Mouse (Mus musculus) myocyte (in vitro differentiated cells): ENCODE results near the gene Zfp618. TPM values are rescaled to one million over a fixed set of nuclear protein-coding genes. Genes with fewer than 3 reads are reported as not detected.

Experiments used
- H3K27me3 ChIP-seq: one replicate; pipeline ENCODE4 v1.6.1; 2011; ENCODE audit not compliant: control insufficient read depth, insufficient read depth, insufficient read length
- H3K36me3 ChIP-seq: one replicate; pipeline ENCODE4 v1.6.1; 2011; ENCODE audit not compliant: control insufficient read depth, insufficient read depth
- H3K4me2 ChIP-seq: one replicate; pipeline ENCODE4 v1.6.1; 2011; ENCODE audit warnings: low read depth, control low read depth
- H3K4me3 ChIP-seq: one replicate; pipeline ENCODE4 v1.5.1; 2011; ENCODE audit warnings: mild to moderate bottlenecking, control low read depth, moderate library complexity
- H3K79me2 ChIP-seq: one replicate; pipeline ENCODE4 v1.6.1; 2011; ENCODE audit not compliant: control insufficient read depth, insufficient read depth
- H3ac ChIP-seq: one replicate; pipeline ENCODE4 v1.6.1; 2011; ENCODE audit not compliant: control insufficient read depth, insufficient read length
- CEBPB ChIP-seq: IDR thresholded peaks from 2 replicates; pipeline ENCODE4 v1.6.1; 2011; ENCODE audit warnings: mild to moderate bottlenecking, moderate library complexity; ENCODE audit not compliant: poor library complexity, insufficient read depth, severe bottlenecking
- E2F4 ChIP-seq: IDR thresholded peaks from one replicate; pipeline ENCODE4 v1.6.1; 2011; ENCODE audit warnings: mild to moderate bottlenecking, control low read depth, moderate library complexity; ENCODE audit not compliant: insufficient read depth
- MAX ChIP-seq: IDR thresholded peaks from one replicate; pipeline ENCODE4 v1.6.1; 2011; ENCODE audit warnings: low read depth, mild to moderate bottlenecking, control low read depth
- MYOD1 ChIP-seq, 3 experiments: IDR thresholded peaks; one replicate each; pipeline ENCODE4 v1.6.1; 2011; ENCODE audit warnings: control low read depth in 2 of 3, low read depth in 2 of 3, mild to moderate bottlenecking in 2 of 3, moderate library complexity in 1 of 3; ENCODE audit not compliant: insufficient read length in 2 of 3, control insufficient read depth in 1 of 3
- MYOG ChIP-seq, 3 experiments: IDR thresholded peaks; one replicate each; pipeline ENCODE4 v1.6.1; 2011; ENCODE audit warnings: control low read depth in 2 of 3, low read depth in 2 of 3, mild to moderate bottlenecking in 2 of 3; ENCODE audit not compliant: insufficient read length in 2 of 3, control insufficient read depth in 1 of 3, insufficient read depth in 1 of 3
- POLR2A ChIP-seq: IDR thresholded peaks from one replicate; pipeline ENCODE4 v1.6.1; 2011; ENCODE audit warnings: low read depth, mild to moderate bottlenecking, control low read depth, moderate library complexity; ENCODE audit not compliant: insufficient read length
- POLR2AphosphoS2 ChIP-seq: IDR thresholded peaks from one replicate; pipeline ENCODE4 v1.6.1; 2011; ENCODE audit warnings: low read depth, control low read depth; ENCODE audit not compliant: insufficient read length
- REST ChIP-seq: IDR thresholded peaks from one replicate; pipeline ENCODE4 v1.6.1; 2011; ENCODE audit warnings: mild to moderate bottlenecking, control low read depth, moderate library complexity; ENCODE audit not compliant: insufficient read depth, insufficient read length
- SRF ChIP-seq: IDR thresholded peaks from one replicate; pipeline ENCODE4 v1.6.1; 2011; ENCODE audit warnings: low read depth; ENCODE audit not compliant: control insufficient read depth, insufficient read length
- TCF12 ChIP-seq: IDR thresholded peaks from one replicate; pipeline ENCODE4 v1.6.1; 2011; ENCODE audit warnings: mild to moderate bottlenecking, control low read depth; ENCODE audit not compliant: poor library complexity, insufficient read depth, severe bottlenecking
- TCF3 ChIP-seq: IDR thresholded peaks from one replicate; pipeline ENCODE4 v1.6.1; 2011; ENCODE audit warnings: low read depth, control low read depth; ENCODE audit not compliant: insufficient read length
- USF1 ChIP-seq: IDR thresholded peaks from one replicate; pipeline ENCODE4 v1.6.1; 2011; ENCODE audit warnings: low read depth, mild to moderate bottlenecking, control low read depth, moderate library complexity
- polyA plus RNA-seq: library from polyadenylated mRNA; unstranded; fragments of >200 nt; fragmentation: generic; extraction: Trizol; gene quantifications from one replicate; pipeline ENCODE4 v1.2.1, GENCODE M21; 2012; ENCODE audit warnings: missing spikeins

Zfp618 gene
- polyA plus RNA-seq, 1 experiment, result not detected

DNA sequence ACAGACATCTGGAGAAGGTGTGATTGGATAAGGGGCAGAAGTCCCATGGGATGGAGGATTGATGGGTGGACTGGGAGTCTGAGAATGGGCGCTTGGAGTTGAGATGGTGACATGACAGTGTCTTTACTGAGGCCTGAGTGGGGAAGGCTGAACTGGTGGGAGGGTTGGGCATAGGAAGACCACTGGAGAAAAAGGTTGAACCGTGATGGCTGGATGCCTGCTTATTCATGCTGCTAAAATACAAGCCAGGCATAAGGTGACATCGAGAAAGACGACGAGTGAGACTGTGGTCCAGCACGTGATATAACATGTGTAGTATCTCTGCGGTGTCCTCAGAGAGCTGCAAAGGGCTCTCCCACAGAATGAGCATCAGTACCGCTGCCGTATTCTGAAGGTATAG, 59.9 kb downstream of the Zfp618 start:
- Histone ChIP-seq H3K4me2 (no peak overlapping the region), H3K4me3 (no peak overlapping the region), H3K36me3 (no peaks in the 10 kb centered on the region), H3K27me3 (no peaks in the 10 kb centered on the region), H3ac (no peak overlapping the region), H3K79me2 (no peaks in the 10 kb centered on the region)
- no peak for TF ChIP-seq USF1
- TF ChIP-seq CEBPB, result no peak
- no peak for TF ChIP-seq POLR2AphosphoS2
- no peak for TF ChIP-seq POLR2A
- TF ChIP-seq E2F4, result no peak
- TF ChIP-seq MYOG (IDR thresholded peaks at IDR 0.05; ENCODE audit: control insufficient read depth in 1 of 3, insufficient read depth in 1 of 3, insufficient read length in 2 of 3, low read depth in 2 of 3), result no peak
- no peak for TF ChIP-seq MYOD1 (IDR thresholded peaks at IDR 0.05; ENCODE audit: control insufficient read depth in 1 of 3, insufficient read length in 2 of 3, low read depth in 2 of 3)
- TF ChIP-seq TCF3, result no peak
- TF ChIP-seq SRF, result no peak
- TF ChIP-seq MAX, result no peak

DNA sequence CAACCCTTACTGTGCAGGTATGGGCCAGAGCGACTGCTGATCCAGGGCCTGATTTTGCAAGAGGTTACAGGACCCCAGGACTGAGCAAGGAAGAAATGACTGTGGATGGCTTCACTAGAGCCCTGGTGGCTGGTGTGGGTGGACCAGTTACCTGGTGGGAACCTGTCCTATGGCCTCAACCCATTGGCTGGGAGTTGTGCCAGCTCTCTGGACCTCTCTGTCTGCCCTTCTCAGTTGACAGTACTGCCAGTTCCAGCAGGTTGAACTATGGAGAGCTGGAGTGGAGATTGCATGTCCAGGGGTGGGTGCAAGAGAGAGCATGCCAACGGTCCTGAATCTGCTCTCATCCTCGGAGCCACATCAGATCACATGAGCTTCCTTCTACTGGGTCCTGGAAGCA, 60.9 kb downstream of the Zfp618 start:
- no peak overlapping the region for H3K4me2 ChIP-seq
- no peaks in the 10 kb centered on the region for H3K36me3 ChIP-seq
- no peaks in the 10 kb centered on the region for H3K27me3 ChIP-seq
- H3ac ChIP-seq, result no peak overlapping the region
- no peaks in the 10 kb centered on the region for H3K79me2 ChIP-seq
- no peak overlapping the region for H3K4me3 ChIP-seq
- TF ChIP-seq POLR2AphosphoS2 (no peak), SRF (no peak), TCF12 (no peak), MYOG (IDR thresholded peaks at IDR 0.05; ENCODE audit: control insufficient read depth in 1 of 3, insufficient read depth in 1 of 3, insufficient read length in 2 of 3, low read depth in 2 of 3) (no peak), E2F4 (no peak), MAX (no peak), USF1 (no peak), CEBPB (no peak), MYOD1 (IDR thresholded peaks at IDR 0.05; ENCODE audit: control insufficient read depth in 1 of 3, insufficient read length in 2 of 3, low read depth in 2 of 3) (no peak), REST (no peak), POLR2A (no peak), TCF3 (no peak)

DNA sequence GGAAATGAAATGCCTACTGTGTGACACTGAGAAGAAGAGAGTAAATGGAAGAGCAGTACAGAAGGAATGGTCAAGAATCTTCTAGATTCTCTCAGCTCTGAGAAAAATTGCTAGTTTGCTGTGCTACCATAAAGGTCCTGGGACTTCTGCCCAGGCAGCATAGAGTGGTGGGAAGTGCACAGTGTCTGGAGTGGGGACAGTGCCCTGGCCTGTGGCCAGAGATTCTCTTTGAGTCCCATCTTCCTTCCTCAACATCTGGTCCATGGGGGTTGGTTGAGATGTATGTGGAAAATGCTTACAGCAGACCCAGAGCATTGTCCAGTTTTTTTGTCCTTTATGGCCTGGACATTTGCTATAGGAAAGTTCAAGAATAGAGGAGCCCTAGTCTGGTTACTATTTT, 62.1 kb downstream of the Zfp618 start:
- Histone ChIP-seq H3K4me3 (no peak overlapping the region), H3K27me3 (no peaks in the 10 kb centered on the region), H3K4me2 (no peak overlapping the region), H3K79me2 (no peaks in the 10 kb centered on the region), H3ac (no peak overlapping the region), H3K36me3 (no peaks in the 10 kb centered on the region)
- TF ChIP-seq MAX (no peak), REST (no peak), MYOG (IDR thresholded peaks at IDR 0.05; ENCODE audit: control insufficient read depth in 1 of 3, insufficient read depth in 1 of 3, insufficient read length in 2 of 3, low read depth in 2 of 3) (no peak), USF1 (no peak), E2F4 (no peak), POLR2AphosphoS2 (no peak), CEBPB (no peak), SRF (no peak)

DNA sequence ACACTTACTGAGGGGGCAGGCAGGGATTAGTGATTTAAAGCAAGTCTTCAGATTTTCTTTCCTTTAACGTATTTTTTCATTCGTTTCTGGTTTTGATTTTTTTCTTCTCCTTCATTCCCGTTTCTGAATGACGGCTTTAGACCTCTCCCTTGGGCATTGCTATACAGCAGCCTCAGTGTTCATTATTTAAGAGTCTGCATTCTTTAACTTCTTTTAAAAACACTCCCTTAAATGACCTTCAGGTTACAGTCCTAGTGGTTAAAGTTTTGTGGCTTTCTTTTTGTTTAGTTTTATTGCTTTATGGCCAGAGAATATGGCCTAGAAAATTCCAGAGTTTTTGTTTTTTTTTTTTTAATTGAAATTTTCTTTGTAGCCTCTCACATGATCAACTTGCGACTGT, 64.8 kb downstream of the Zfp618 start:
- no peaks in the 10 kb centered on the region for H3K27me3 ChIP-seq
- no peaks in the 10 kb centered on the region for H3K36me3 ChIP-seq
- no peak overlapping the region for H3K4me2 ChIP-seq
- no peak overlapping the region for H3K4me3 ChIP-seq
- TF ChIP-seq TCF12 (no peak), MAX (no peak), REST (no peak), POLR2AphosphoS2 (no peak)
- no peak overlapping the region for H3ac ChIP-seq
- H3K79me2 ChIP-seq, result no peaks in the 10 kb centered on the region

DNA sequence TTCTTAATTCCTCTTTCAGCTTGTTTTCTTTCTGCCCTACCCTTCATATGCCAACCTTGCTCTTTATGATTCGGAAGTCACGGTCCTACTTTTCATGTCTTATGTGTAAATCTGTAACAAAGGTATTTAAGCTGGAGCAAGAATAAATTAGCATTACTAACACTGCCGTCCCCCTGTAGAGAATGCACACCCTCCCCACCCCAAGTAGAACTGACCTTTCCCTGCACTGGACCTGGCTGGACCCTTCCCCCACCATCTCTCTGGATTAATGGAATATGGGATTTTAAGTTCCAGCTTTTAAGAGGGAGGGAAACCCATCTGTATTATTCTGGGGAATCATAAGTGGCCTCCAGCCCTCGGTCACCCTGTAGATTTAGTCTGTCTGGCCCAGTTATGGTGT, 65.9 kb downstream of the Zfp618 start:
- no peaks in the 10 kb centered on the region for H3K27me3 ChIP-seq
- no peak overlapping the region for H3K4me3 ChIP-seq
- no peak for TF ChIP-seq MAX
- TF ChIP-seq REST, result no peak
- no peak for TF ChIP-seq E2F4
- TF ChIP-seq MYOG (IDR thresholded peaks at IDR 0.05; ENCODE audit: control insufficient read depth in 1 of 3, insufficient read depth in 1 of 3, insufficient read length in 2 of 3, low read depth in 2 of 3), result no peak
- no peak for TF ChIP-seq USF1
- no peak for TF ChIP-seq SRF
- no peak for TF ChIP-seq CEBPB
- TF ChIP-seq TCF3, result no peak
- no peak for TF ChIP-seq POLR2A
- no peaks in the 10 kb centered on the region for H3K79me2 ChIP-seq
- H3K4me2 ChIP-seq, result no peak overlapping the region
- no peak overlapping the region for H3ac ChIP-seq
- no peaks in the 10 kb centered on the region for H3K36me3 ChIP-seq

DNA sequence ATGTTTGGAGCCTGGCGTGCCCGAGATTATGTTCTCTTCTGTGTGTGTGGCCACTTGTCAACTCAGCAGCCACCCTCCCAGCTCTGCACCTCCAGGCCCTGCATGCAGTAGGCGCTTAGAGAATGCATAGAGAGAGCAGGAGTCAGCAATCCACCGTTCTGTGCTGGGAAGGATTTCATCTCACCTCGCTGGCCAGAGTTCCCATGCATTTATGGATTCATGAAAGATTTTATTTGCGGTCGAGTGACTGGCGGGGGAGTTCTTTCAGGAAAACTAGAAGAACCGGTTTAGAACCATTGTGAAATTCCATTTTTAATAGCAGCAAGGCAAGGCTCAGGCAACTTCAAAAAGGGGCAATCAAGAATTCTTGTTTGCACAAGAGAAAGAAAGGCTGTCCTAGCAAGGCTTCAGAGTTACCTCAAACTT, 67.2 kb downstream of the Zfp618 start:
- no peak overlapping the region for H3K4me2 ChIP-seq
- H3K79me2 ChIP-seq, result no peaks in the 10 kb centered on the region
- TF ChIP-seq MYOG (IDR thresholded peaks at IDR 0.05; ENCODE audit: control insufficient read depth in 1 of 3, insufficient read depth in 1 of 3, insufficient read length in 2 of 3, low read depth in 2 of 3) (no peak), REST (no peak), SRF (no peak), TCF3 (no peak), E2F4 (no peak), CEBPB (no peak), USF1 (no peak), TCF12 (no peak), POLR2A (no peak), MYOD1 (IDR thresholded peaks at IDR 0.05; ENCODE audit: control insufficient read depth in 1 of 3, insufficient read length in 2 of 3, low read depth in 2 of 3) (no peak), MAX (no peak), POLR2AphosphoS2 (no peak)
- no peak overlapping the region for H3K4me3 ChIP-seq
- H3K27me3 ChIP-seq, result peaks cover 7% of the 10 kb centered on the region
- H3ac ChIP-seq, result no peak overlapping the region
- H3K36me3 ChIP-seq, result no peaks in the 10 kb centered on the region
